Mouse (Mus musculus) spleen, adult 2 months (tissue): Measurements from ENCODE around the gene Gm20388.

Experiments used
- CTCF ChIP-seq: fragments of 200-500 bp; IDR thresholded peaks from 2 replicates; pipeline ENCODE4 v1.5.1; 2011; ENCODE audit warnings: mild to moderate bottlenecking, inconsistent platforms; ENCODE audit not compliant: insufficient read depth, insufficient read length, insufficient replicate concordance; ENCODE audit errors: extremely low read depth
- POLR2A ChIP-seq: fragments of 200-500 bp; IDR thresholded peaks from 2 replicates; pipeline ENCODE4 v1.6.1; 2011; ENCODE audit warnings: low read depth, low read length, inconsistent platforms

- TF ChIP-seq CTCF (no peak), POLR2A (no peak)
These were observed 4359.9 kb downstream of the Gm20388 start for GRCm38 (mm10) chr8:124270504-124270903.
